In genomic region chr2:72741746-72742145, GRCm38 (mm10) we compare ENCODE assay signal across 17 mouse cellular contexts.
"Had no signal": no experiment of that assay in that cellular context is flagged by ENCODE, and none has a peak within 500 bp of the region (broad histone marks: within the 10 kb centered on the region; RNA-seq: fewer than 3 reads in every experiment).

No protein-coding gene starts in this region.

- H3K9me3 ChIP-seq: lung, embryonic 15.5 days; megakaryocyte, embryonic 14.5 days; neural tube, embryonic 13.5 days; neural tube, embryonic 15.5 days had no signal

- H3K9ac ChIP-seq: lung, embryonic 15.5 days; neural tube, embryonic 13.5 days; neural tube, embryonic 15.5 days had no signal

- DNase-seq: lung, adult 2 months; lung, postnatal 14 days; lung, postnatal 36 days; right cerebral cortex, adult 18-20 months; right cerebral cortex, postnatal 25 days; right cerebral cortex, postnatal 4 days; spleen, adult 18-20 months; thymus, adult 2 months; thymus, postnatal 25 days; thymus, postnatal 4 days had no signal

- H3K4me3 ChIP-seq: lung, embryonic 15.5 days; megakaryocyte, embryonic 14.5 days; myocyte; neural tube, embryonic 13.5 days; neural tube, embryonic 15.5 days had no signal

- H3K27me3 ChIP-seq: lung, embryonic 15.5 days had no signal

- H3K4me2 ChIP-seq: midbrain, embryonic 11.5 days had no signal

- H3K27ac ChIP-seq: lung, embryonic 15.5 days; macrophage; neural tube, embryonic 13.5 days; neural tube, embryonic 15.5 days had no signal

- H3K36me3 ChIP-seq: lung, embryonic 15.5 days; neural tube, embryonic 13.5 days; neural tube, embryonic 15.5 days had no signal
